Mouse (Mus musculus) CH12.LX (cell line): ENCODE data around the gene Atox1. TPM values are rescaled to one million over a fixed set of nuclear protein-coding genes. Genes with fewer than 3 reads are reported as not detected.
A peak's percentile ranks its signal among the peaks of the same experiment; 100 is the strongest.

Source experiments
- DNase-seq: peaks from one replicate; pipeline ENCODE4 v3.0.0-alpha.2; 2013; ENCODE audit errors: extremely low read depth
- H3K27ac ChIP-seq: 2 replicates; pipeline ENCODE4 v1.5.1; 2012; ENCODE audit warnings: low read depth, mild to moderate bottlenecking, control low read depth, moderate library complexity; ENCODE audit not compliant: insufficient read depth
- H3K27me3 ChIP-seq: replicated peaks from 2 replicates; pipeline ENCODE3; 2012; ENCODE audit warnings: inconsistent platforms
- H3K36me3 ChIP-seq, 2 experiments: replicated peaks in 1 of 2; 2 replicates each; pipeline versions ENCODE3 to v1.6.1; 2012; ENCODE audit warnings: inconsistent platforms in 1 of 2, low read length in 1 of 2, mild to moderate bottlenecking in 1 of 2, mixed read lengths in 1 of 2, moderate library complexity in 1 of 2; ENCODE audit not compliant: control insufficient read depth in 1 of 2, insufficient read depth in 1 of 2
- H3K4me1 ChIP-seq, 2 experiments: 2 replicates each; pipeline ENCODE4 v1.6.1; 2012; ENCODE audit warnings: inconsistent platforms in 1 of 2, moderate library complexity in 1 of 2; ENCODE audit not compliant: insufficient read depth in 2 of 2, control insufficient read depth in 1 of 2
- H3K4me2 ChIP-seq: 2 replicates; pipeline ENCODE4 v1.6.1; 2012; ENCODE audit warnings: low read depth, mild to moderate bottlenecking, control low read depth; ENCODE audit not compliant: poor library complexity, insufficient read depth, severe bottlenecking
- H3K4me3 ChIP-seq, 3 experiments: fragments of 150-350 bp in 1 of 3; sonication (generic) in 1 of 3; replicated peaks in 1 of 3; 2 replicates each; pipeline versions ENCODE3 to v1.5.1; 2011 to 2012; ENCODE audit warnings: low read depth in 2 of 3, low read length in 2 of 3, mild to moderate bottlenecking in 2 of 3, moderate library complexity in 2 of 3, control low read depth in 1 of 3, improper control_type of control experiment in 1 of 3, inconsistent platforms in 1 of 3, mixed read lengths in 1 of 3; ENCODE audit not compliant: poor library complexity in 1 of 3
- H3K79me2 ChIP-seq: replicated peaks from 2 replicates; pipeline ENCODE4 v1.6.1; 2012; ENCODE audit warnings: mild to moderate bottlenecking, moderate library complexity; ENCODE audit not compliant: control insufficient read depth, poor library complexity, insufficient read depth, severe bottlenecking; ENCODE audit errors: extremely low read depth
- H3K9ac ChIP-seq: 2 replicates; pipeline ENCODE4 v1.6.1; 2012; ENCODE audit warnings: low read depth, mild to moderate bottlenecking, control low read depth, moderate library complexity; ENCODE audit not compliant: insufficient read depth
- H3K9me3 ChIP-seq: replicated peaks from 2 replicates; pipeline ENCODE3; 2012; ENCODE audit warnings: low read length, inconsistent platforms, mixed read lengths
- CTCF ChIP-seq, 2 experiments: IDR thresholded peaks in 1 of 2; conservative IDR thresholded peaks in 1 of 2; 2 replicates each; pipeline ENCODE4 v1.5.1; 2011 to 2012; ENCODE audit warnings: low read depth in 2 of 2, low read length in 2 of 2, improper control_type of control experiment in 1 of 2, inconsistent platforms in 1 of 2, mild to moderate bottlenecking in 1 of 2, moderate library complexity in 1 of 2
- ELF1 ChIP-seq: IDR thresholded peaks from 2 replicates; pipeline ENCODE4 v1.6.1; 2014; ENCODE audit warnings: low read depth, mild to moderate bottlenecking, inconsistent platforms, low read length, improper control_type of control experiment
- ETS1 ChIP-seq: conservative IDR thresholded peaks from 2 replicates; pipeline ENCODE4 v1.6.1; 2012; ENCODE audit warnings: low read depth, mild to moderate bottlenecking, inconsistent platforms, low read length, improper control_type of control experiment, moderate library complexity
- GABPA ChIP-seq: IDR thresholded peaks from 2 replicates; pipeline ENCODE4 v1.6.1; 2012; ENCODE audit warnings: low read depth, low read length, improper control_type of control experiment, inconsistent platforms; ENCODE audit not compliant: insufficient replicate concordance
- HCFC1 ChIP-seq: IDR thresholded peaks from 2 replicates; pipeline ENCODE4 v1.6.1; 2012; ENCODE audit warnings: low read depth, mild to moderate bottlenecking, inconsistent platforms, low read length, improper control_type of control experiment
- JUND ChIP-seq: conservative IDR thresholded peaks from 2 replicates; pipeline ENCODE4 v1.6.1; 2011; ENCODE audit warnings: low read depth, low read length, improper control_type of control experiment
- KAT2A ChIP-seq: IDR thresholded peaks from 2 replicates; pipeline ENCODE4 v1.6.1; 2012; ENCODE audit warnings: low read length, improper control_type of control experiment, inconsistent platforms; ENCODE audit not compliant: insufficient replicate concordance
- MAX ChIP-seq: IDR thresholded peaks from 2 replicates; pipeline ENCODE4 v1.6.1; 2011; ENCODE audit warnings: low read length, improper control_type of control experiment
- MXI1 ChIP-seq: IDR thresholded peaks from 2 replicates; pipeline ENCODE4 v1.6.1; 2011; ENCODE audit warnings: mild to moderate bottlenecking, low read depth, low read length, improper control_type of control experiment
- MYC ChIP-seq: IDR thresholded peaks from 2 replicates; pipeline ENCODE4 v1.6.1; 2011; ENCODE audit warnings: low read depth, mild to moderate bottlenecking, improper control_type of control experiment, low read length
- NELFE ChIP-seq: IDR thresholded peaks from 2 replicates; pipeline ENCODE4 v1.6.1; 2011; ENCODE audit warnings: low read depth, low read length, improper control_type of control experiment
- NRF1 ChIP-seq: IDR thresholded peaks from 2 replicates; pipeline ENCODE4 v1.6.1; 2014; ENCODE audit warnings: low read depth, mild to moderate bottlenecking, inconsistent platforms, low read length, improper control_type of control experiment, moderate library complexity
- POLR2A ChIP-seq: IDR thresholded peaks from 2 replicates; pipeline ENCODE4 v1.6.1; 2011; ENCODE audit warnings: low read depth, mild to moderate bottlenecking, improper control_type of control experiment, low read length
- POLR2AphosphoS2 ChIP-seq: IDR thresholded peaks from 2 replicates; pipeline ENCODE4 v1.6.1; 2011; ENCODE audit warnings: low read depth, low read length, improper control_type of control experiment
- RCOR1 ChIP-seq: conservative IDR thresholded peaks from 2 replicates; pipeline ENCODE4 v1.6.1; 2012; ENCODE audit warnings: low read depth, mild to moderate bottlenecking, inconsistent platforms, low read length, improper control_type of control experiment
- SMC3 ChIP-seq: IDR thresholded peaks from 2 replicates; pipeline ENCODE4 v1.6.1; 2011; ENCODE audit warnings: low read depth, low read length, improper control_type of control experiment
- UBTF ChIP-seq: IDR thresholded peaks from 2 replicates; pipeline ENCODE4 v1.6.1; 2012; ENCODE audit warnings: low read depth, mild to moderate bottlenecking, inconsistent platforms, low read length, improper control_type of control experiment, moderate library complexity
- USF1 ChIP-seq: IDR thresholded peaks from 2 replicates; pipeline ENCODE4 v1.6.1; 2014; ENCODE audit warnings: low read depth, mild to moderate bottlenecking, inconsistent platforms, low read length, improper control_type of control experiment
- USF2 ChIP-seq: conservative IDR thresholded peaks from 2 replicates; pipeline ENCODE4 v1.6.1; 2011; ENCODE audit warnings: low read depth, low read length, improper control_type of control experiment
- dilution Hi-C: fragments of 300-500 bp; cut with MboI; formaldehyde crosslinking; loops from 2 replicates; pipeline ENCODE4 v1.14.3; 2020; ENCODE audit warnings: low sequenced_read_pairs; ENCODE audit not compliant: extremely low pct_unique_long_range_greater_than_20kb, extremely low pct_ligation_motif_present
- in situ Hi-C: fragments of 300-500 bp; cut with MboI; formaldehyde crosslinking; loops from 3 replicates; pipeline ENCODE4 v1.14.3; 2019; ENCODE audit warnings: low sequenced_read_pairs, low pct_ligation_motif_present, low pct_unique_long_range_greater_than_20kb, mixed read lengths
- polyA plus RNA-seq: library from polyadenylated mRNA; unstranded; fragments of >175 nt; gene quantifications from 2 replicates; pipeline ENCODE4 v1.2.1, GENCODE M21; 2012; ENCODE audit warnings: low read depth; ENCODE audit not compliant: insufficient read length
- total RNA-seq, 2 experiments: library from RNA; depleted of rRNA; stranded (reverse); fragments of 300-350 nt in 1 of 2; fragments of >200 nt in 1 of 2; gene quantifications; 2 replicates each; pipeline ENCODE4 v1.2.3; 2012 to 2014

Gene Atox1
- total and polyA plus RNA-seq, 3 experiments, result 264 to 445 (median 398) TPM

- Histone ChIP-seq H3K4me2 (no peak overlapping the region), H3K4me1 (peaks cover 0 to 5% of the 10 kb centered on the region in 2 experiments; a peak in 2 of 4 replicates), H3K27me3 (peaks cover 58% of the 10 kb centered on the region)
- TF ChIP-seq MYC (no peak), NRF1 (no peak), UBTF (no peak), RCOR1 (no peak), USF2 (no peak), KAT2A (no peak), USF1 (no peak), POLR2A (no peak), CTCF (conservative IDR thresholded peaks at IDR 0.05 in 1 of 2, IDR thresholded peaks at IDR 0.05 in 1 of 2; ENCODE audit: low read depth in 2 of 2, low read length in 2 of 2) (no peak)
- TF ChIP-seq, all 38 proteins: peak for 0
- H3K4me3 ChIP-seq, result no peak overlapping the region
- no peak overlapping the region for H3K9ac ChIP-seq
- H3K36me3 ChIP-seq, result no peaks in the 10 kb centered on the region
- in situ Hi-C loops (no loop called here), dilution Hi-C loops (no loop called here)
- H3K79me2 ChIP-seq, result no peaks in the 10 kb centered on the region
- no peak overlapping the region for H3K27ac ChIP-seq
- no peaks in the 10 kb centered on the region for H3K9me3 ChIP-seq
- DNase-seq, result no peak
Observed at GRCm38 (mm10) chr11:55415036-55415704, 45.9 kb downstream of the Atox1 start.

GRCm38 (mm10) chr11:55414314-55414713, 46.7 kb downstream of the Atox1 start:
- H3K4me1 ChIP-seq, result peaks cover 0 to 5% of the 10 kb centered on the region in 2 experiments; a peak in 2 of 4 replicates
- in situ Hi-C loops (no loop called here), dilution Hi-C loops (no loop called here)
- H3K36me3 ChIP-seq, result no peaks in the 10 kb centered on the region
- H3K9me3 ChIP-seq, result no peaks in the 10 kb centered on the region
- H3K27me3 ChIP-seq, result peaks cover 58% of the 10 kb centered on the region
- H3K79me2 ChIP-seq, result no peaks in the 10 kb centered on the region
- no peak overlapping the region for H3K9ac ChIP-seq
- DNase-seq, result no peak
- TF ChIP-seq NRF1, result no peak
- peak; percentile 7; the same call in 1 of the 2 replicates for TF ChIP-seq USF1
- H3K4me3 ChIP-seq, result no peak overlapping the region
- no peak overlapping the region for H3K27ac ChIP-seq
- H3K4me2 ChIP-seq, result no peak overlapping the region

- Histone ChIP-seq H3K27me3 (peaks cover 55% of the 10 kb centered on the region), H3K36me3 (no peaks in the 10 kb centered on the region), H3K9me3 (no peaks in the 10 kb centered on the region), H3K4me2 (no peak overlapping the region), H3K9ac (no peak overlapping the region), H3K4me3 (no peak overlapping the region), H3K4me1 (peaks cover 0 to 5% of the 10 kb centered on the region in 2 experiments; a peak in 2 of 4 replicates), H3K27ac (no peak overlapping the region), H3K79me2 (no peaks in the 10 kb centered on the region)
- dilution Hi-C loops (no loop called here), in situ Hi-C loops (no loop called here)
- no peak for DNase-seq
- TF ChIP-seq POLR2AphosphoS2 (no peak), ELF1 (no peak), SMC3 (no peak), USF2 (no peak), NELFE (no peak), MXI1 (no peak), GABPA (no peak), HCFC1 (no peak), JUND (no peak), ETS1 (no peak), MAX (no peak)
- TF ChIP-seq, all 38 proteins: peak for 0
Observed at GRCm38 (mm10) chr11:55413416-55413796, 47.6 kb downstream of the Atox1 start.
